Mouse (Mus musculus) kidney, adult 9 months (tissue): ENCODE data around the gene Tcf21.

ENCODE experiments used
- DNase-seq: peaks from one replicate; pipeline ENCODE4 v3.0.0; 2022

Tcf21 gene

DNA sequence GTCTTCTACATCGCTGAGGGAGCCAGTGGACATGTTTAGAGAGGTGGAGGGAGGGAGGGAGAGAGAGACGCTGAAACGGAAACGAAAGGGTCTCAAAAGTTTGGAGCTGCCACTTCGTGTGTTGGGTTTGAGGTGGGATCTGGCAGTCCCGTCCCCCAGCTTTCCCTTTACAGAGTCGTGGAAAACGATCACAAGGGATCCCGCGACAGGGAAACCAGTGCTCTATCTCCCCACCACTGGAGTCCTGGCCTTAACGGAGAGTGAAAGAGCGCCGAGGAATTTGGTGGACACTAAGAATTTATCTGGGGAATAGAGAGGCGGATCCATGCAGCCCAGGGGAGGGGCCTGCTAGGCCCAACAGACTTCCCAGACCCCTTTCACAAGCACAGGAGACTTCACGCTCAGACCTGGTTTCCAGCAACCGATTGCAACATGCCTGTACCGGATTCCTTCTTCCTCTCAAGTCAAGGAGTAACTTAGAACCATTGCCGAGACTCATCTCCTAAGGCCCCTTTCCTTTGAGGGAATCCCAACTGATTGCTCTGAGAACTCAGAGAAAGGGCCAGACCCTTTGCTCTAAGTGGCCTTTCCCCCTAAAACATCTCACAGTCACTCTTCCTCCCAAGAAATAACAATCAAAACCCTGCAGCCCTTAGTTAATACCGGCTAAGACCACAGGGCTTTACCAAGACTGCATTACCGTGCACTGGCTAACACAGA lies at the start of gene Tcf21:
TSS of gene Tcf21 (minus strand) at position 304 of the 720 bp plus-strand sequence.
- DNase-seq: peak; percentile 44

DNA sequence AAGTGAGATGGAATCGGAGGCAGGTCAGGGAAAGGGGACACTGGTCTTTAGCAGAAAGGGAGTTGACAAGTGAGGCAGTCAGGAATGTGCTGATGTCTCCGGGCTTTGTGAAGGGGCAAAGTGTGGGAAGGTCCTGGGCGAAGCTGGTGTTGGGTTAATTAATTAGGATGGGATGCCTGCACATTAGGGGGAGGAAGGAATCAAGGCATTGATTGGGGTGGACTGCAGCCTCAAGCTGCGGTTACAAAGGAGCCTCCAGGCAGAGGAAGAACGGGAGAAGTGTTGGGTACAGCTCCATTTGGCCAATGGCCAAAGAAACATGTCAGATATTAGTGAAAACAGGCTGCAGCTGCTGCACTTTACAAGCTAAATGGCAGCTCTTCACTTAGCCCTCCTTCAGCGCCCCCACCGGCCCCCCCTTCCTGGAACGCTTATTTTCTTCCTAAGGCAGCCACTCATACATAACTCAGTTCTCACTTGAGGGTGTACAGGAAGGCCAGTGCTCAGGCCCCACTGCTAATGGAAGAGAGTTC lies 48.5 kb upstream of the Tcf21 start:
- DNase-seq: peak; percentile 23

DNA sequence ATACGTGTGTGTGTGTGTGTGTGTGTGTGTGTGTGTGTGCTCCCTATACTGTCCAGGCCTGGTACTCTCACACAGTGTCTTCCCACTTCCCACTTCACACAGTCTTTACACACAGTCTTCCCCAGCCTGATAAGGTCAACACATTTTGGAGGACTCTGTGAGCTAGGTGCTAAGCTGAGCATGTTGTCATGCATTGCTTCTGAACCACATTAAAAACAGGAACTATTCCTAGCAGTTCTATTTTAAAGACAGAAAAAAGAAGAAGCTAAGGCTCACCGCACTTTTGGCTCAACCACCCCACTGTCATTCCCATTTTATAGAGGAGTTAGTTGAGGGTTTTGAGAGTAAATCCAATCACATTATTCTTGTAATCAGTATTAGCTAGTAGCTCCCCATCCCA lies 47.2 kb upstream of the Tcf21 start:
- DNase-seq: no peak

DNA sequence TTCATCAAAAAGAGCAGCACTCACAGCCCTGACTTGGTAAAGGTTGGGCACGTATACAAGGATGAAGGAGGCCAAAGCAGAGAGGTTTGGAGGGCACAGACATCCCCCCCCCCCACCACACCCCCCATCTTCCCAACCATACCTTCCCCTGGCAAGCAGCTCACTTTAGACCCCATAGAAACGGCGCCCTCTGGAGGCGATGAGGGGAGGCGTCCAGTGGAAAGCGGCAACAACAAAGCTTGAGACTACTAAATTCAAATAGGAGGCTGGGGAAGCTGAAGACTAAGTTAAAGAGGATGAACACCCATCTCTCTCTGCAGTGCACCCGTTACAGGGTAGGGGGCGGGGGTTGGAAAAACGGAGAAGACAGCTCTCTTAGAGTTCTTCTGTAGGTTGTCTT lies 38.1 kb upstream of the Tcf21 start:
- DNase-seq: no peak

DNA sequence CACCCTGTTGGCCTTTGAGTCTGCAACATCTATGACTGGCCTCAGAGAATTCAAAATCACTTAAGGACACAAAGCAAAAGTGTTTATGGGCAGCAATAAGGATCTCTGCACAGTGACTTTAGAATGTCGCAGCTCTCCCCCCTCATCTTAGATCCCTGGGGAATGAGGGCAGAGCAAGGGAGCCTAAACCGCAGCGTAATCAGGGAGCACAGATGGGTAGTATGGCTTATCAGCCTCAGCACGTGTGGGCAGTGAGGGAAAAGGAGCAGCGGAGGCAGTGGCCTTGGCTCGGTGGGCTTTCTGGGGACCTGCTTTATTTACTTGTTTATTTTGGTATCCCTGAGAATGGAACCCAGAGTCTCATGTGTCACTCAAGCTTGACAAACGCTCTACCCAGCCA lies 34.4 kb upstream of the Tcf21 start:
- no peak for DNase-seq

DNA sequence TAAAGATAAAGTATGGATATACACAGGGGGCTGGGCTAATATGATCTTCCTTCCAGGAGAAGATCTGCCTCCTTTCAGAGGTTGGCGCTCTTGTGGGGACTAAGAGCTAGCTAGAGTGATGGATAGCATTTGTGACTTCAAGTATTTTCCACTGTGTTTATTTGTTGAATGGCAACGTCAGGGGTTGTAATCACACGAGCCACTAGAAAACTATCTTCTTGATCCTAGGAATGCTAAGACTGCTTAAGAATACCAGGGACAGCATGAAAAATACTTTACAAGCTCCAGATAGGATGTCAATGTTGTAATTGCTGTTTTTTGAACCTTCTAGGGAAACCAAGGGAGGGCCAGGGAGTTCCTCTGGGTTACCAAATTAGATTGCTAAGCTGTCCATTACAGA lies 25.4 kb upstream of the Tcf21 start:
- no peak for DNase-seq

DNA sequence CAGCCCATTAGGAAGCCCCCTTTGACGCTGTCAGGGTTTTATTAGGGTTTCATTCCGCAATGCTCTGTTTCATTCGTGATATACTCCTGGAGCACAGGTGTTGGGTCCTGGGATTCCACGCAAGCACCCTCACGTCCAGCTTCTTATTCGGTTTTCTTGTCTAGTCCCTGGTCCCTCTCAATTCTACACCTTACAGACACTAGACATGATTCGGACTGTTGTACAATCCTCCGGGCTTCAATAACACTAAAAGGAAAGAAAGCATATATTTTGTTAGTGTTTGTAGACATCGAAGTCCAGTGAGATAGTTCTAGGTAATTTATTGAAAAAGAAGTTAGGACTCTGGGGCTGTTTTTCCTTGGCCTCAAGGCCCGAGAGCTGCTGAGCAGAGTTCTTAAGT lies 24.8 kb upstream of the Tcf21 start:
- DNase-seq: no peak

DNA sequence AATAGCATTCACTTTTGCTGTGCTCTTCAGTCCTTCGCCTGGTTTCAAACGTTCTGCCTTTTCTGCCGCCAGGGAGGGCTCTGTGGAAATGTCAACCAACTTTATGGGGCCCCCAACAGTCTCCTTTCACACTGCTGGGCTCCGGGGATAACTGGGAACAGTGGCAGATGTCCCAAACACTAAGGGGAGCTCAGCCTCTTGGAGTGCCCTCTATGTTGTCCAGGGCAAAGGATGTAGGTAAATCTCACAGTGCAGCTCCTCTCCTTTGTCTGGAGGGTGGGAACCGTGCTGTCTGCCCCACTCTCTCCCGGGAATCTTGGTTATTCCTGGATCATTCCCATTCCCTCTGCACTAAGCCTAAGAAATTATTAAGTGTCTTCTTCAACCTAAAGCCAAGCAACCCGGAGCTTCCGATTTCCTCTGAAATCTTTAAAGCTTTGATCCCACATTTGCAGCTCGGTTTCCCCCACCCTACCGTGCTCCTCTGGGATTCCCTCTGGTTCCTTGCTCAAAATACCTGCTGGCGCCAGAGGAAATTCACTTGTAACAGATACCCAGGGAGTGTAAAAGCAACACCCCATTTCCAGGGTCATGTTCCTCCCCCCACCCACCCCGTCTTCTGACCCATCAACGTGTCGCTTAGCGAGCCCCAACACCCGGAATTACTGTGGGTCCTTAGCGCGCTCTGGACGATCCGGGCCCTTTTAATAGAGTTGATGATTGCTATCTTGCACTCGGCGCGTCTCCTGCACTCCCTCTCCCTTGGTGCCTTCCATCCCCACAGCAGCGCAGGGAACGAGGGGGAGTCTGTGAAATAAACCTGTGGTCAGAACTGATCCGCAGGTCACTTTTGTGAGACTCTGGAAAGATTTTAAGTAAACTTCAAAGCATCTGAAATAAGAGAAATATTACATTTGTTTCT lies 23.7 kb upstream of the Tcf21 start:
- DNase-seq: no peak

DNA sequence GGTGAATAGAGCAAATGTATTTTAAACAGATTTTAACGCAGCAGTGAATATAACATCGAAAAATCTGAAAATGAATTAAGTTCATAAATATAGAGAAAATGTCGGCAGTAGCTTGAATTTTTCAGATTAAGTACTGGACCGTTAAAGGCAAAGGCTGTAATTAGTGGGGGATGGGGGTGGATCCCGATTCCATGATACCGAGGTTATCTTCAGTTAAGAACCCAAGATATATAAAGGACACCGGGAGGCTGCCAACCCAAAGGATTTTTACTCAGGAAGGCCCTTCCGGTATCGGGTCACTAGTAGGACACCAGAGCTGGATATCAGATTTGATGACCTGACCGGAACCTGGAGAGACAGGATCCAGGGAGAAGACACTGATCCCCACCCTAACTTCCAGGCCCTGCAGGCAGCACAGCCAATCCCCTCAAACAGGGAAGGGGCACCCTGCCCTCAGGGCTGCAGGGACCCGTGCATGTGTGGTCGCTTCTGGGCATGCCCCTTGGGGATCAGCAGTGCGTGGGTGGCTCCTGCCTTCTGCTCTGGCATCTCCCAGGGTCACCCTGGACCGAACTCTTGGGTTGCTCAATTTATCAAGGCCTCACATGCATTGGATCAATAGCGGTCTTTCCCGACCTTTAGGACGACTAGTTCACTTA lies 22.9 kb upstream of the Tcf21 start:
- no peak for DNase-seq

DNA sequence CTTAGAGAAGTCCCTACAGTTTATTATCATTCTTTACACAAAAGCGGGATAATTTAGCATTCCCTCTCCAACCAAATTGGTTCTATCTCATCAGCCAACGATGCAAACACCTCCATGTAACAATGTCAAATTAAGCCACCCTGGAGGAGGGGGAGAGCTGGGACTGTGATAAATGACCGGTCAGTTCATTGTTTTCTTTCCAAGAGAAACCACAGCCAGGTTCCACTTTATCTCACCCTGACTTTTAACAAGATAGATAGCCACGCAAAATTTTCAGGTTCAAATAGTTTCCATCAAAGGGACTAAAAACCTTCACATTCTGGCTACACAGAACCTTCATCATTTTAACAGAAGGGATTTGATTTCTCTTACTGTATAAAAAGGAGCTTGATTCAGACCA lies 22.1 kb upstream of the Tcf21 start:
- no peak for DNase-seq

DNA sequence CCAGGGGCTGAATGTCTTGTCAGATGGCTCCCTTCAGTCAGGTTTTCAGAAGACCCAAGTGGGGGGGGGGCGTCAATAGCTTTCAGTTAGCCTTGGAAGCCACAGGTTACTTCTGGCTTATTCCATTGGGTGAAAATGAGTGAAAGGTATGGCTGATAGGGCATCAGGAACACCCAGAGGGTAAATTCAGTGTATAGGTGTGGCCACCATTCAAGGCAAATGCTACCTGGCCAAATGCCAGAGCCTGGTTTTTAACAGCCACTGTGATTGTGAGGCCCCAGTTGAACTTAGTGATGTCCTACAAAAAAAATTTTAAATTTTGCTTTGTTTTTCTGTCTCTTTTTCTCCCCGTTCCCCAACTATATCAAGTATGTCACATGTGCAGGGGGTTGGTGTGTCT lies 6.3 kb upstream of the Tcf21 start:
- DNase-seq: no peak

DNA sequence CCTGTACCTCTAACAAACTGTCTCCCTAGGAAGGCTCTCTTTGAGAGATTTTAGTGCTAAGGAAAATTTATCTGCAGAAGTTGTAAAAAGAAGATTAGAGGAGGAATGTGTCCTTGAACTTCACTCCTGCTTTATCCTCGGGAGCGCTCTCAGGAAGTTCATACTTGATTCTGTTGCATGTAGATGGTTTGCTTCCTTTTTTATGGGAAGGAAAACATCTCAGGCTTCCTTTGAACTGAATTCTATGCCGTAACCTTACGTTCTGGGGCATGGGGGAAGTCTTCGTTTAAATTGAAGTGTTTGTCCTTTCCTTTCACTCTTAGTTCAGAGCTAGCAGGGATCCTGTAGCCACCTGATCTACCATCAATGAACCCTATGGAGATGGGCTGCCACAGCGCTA lies 2.9 kb upstream of the Tcf21 start:
- no peak for DNase-seq

DNA sequence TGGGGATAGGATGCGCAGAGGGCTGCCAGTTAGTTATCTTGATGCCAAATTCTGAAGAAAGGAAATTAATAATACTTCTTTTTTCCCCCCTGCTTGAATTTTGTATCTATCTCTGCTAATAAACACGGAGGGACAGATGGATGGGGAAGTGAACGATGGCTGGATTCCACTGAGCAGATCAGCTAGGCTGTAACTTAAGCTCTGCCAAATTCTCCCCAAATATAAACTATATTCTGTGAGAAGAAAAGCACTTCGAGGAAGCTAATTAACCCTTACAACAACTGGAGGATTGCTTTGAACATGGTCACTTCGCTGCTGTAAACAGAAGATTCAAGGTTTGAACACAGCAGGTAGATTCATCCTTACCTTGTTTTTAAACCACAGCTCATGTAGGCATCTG lies 2.5 kb upstream of the Tcf21 start:
- no peak for DNase-seq

DNA sequence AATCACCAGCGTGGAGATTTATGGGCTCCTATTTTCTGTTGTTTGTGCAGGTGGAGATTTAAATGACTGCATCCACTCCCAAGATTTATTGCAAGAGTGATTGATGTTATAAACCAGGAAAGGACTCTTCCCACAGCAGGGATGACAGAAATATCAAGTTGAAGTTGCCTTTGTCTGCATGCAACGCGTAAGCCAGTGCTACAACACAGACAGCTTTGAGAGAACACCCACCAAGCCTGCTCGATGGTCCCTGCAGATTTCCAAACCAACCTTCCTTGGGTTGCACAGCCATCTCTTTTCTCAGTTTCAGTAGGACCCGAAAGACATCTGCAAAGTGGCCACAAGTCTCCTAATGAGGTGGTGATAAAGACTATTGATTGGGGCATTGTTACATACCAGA lies 1.7 kb upstream of the Tcf21 start:
- DNase-seq: no peak

DNA sequence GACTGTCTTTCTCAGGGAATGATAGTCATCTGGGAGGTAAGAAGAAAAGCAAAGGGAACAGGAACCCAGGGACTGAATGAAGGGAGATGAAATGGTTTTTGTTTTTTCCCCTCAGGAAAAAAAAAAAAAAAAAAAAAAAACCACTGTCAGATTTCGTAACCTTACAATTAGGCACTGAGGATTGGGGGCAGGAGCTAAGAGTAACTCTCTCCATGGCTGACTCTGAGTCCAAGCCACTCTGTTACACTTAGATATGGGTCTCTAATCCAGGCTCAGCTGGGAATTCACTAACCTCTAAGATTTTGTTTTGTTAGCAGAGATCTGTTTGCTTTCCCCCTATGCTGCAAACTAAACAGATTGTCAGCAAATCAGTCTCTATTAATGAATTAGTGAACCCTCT lies 1.3 kb upstream of the Tcf21 start:
- no peak for DNase-seq

DNA sequence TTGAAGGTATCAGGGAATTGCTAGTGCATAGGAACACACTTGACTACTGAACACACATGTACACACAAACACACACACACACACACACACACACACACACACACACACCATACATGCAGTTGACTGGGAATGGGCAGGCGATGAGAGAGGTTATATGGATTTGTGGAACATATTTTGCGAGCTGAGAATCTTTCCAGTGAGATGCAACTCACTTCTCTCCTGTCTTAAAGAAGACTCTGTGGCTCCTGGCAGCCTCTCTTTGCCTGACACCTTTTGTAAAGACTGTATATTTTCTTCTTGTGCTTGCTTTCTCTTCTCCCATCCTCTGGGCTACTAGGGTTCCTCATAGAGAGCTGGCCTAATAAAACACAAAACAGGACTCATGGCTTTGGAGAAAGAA lies 867 bp upstream of the Tcf21 start:
- no peak for DNase-seq

DNA sequence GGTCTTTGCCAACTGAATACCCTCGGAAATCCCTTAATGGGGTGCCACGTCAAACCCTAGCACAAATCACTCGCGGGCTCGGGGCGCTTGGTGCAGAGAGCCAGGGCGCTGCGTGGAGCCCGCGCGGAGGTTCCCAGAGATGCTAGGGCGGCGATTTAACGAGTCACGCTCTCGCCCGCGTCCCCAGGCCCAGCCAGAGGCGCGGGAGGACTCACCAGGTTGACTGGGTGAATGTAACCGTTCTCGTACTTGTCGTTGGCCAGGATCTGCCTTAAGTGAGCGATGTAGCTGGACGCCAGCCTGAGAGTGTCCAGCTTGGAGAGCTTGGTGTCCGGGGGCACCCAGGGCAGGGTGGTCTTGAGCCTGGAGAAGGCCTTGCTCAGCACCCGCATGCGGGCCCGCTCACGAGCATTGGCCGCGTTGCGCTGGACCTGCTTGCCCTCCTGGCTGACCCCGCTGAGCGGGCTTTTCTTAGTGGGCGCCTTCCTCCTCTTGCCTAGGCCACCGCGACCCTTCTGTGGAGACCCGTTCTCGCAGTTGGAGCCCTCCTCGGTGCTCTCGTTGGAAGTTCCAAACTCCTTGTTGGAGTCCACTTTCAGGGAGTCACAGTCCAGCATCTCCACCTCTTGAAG lies 619 bp downstream of the Tcf21 start:
- no peak for DNase-seq

DNA sequence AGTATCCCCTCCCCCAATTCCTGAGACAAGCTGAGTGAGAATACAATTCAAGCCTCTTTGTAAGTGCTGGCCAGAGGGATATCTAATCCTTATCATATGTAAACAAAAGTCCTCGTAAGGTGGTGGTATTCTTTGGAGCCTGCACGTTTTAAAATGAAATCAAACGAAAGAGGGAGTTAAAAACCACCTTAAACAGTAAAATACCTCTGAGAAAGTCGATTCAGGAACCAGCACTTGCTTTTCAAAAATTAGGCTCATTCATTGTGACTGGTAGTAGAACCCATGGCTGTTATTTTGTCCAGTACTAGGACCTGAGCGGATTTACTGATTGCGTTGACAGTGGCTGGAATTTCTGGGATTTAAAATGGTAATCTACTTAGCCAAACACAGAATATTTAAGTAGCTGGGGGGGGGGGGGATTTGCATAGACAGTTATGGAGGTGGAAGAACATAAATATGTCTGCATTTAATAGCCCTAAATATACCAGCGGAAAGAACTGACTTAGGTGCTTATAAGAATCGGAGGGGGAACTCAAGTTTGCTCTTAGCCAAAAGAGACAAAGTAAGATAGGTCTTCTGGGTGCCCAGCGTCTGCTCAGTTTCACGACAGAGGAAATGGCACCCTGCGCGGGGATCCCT lies 1.3 kb downstream of the Tcf21 start:
- DNase-seq: no peak

DNA sequence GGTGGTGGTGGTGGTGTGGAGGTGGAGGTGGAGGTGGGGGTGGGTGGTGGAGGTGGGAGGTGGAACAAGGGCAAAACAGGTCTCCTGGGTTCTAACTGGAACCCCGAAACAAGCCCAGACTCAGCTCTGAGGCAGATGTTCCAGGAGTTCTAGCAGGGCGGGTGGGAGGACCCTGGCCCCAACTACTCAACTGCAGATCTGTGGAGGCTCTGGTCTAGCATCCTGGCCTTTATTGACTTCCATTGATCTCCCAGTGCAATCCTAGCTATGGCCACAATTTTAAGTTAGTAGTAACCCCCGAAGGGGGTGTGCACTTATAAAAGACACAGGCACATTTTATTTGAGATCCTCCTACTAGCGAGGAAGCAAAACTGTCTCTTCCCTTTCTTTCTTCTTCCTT lies 2.0 kb downstream of the Tcf21 start:
- DNase-seq: no peak

DNA sequence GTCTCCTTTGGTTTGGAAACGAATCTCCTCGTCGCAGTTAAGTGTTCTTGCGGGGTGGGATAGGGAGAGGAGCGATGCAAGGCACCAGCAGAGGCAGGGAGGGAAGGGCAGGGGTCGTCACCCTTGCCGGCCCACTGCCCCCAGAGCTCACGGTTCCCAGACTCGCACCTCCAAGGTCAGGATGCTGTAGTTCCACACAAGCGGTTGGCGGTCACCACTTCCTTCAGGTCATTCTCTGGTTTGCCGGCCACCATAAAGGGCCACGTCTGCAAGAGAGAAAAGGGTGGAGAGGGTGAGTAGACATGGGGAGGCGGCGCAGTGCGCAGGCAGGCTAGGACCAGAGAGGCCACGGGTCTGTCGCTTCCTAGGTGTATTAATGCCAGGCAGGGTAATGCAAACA lies 2.4 kb downstream of the Tcf21 start:
- no peak for DNase-seq

DNA sequence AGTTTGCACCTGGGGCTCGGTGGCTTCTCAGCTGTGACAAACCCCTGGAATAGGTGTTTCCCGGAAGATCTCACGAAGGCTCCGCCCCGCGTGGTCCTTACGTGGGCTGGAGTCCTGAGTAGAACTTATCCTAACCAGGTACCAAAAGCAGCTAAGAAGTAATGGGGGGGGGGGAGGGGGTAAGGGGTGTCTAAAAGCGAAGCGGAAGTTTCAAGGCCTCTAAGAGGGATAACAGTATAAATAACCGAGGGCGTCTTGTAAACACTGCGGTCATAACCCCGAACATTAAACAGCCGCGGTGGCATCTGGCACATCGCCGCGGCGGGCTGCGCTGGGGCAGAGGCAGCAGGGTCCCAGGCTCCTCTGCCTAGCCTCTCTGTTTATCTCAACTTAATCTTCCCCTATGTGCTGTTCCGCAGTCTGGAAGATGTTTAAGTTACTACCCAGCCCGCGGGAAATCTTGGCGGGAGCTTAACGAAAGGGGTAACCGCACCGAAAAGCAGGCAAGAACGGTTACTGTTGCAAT lies 3.7 kb downstream of the Tcf21 start:
- no peak for DNase-seq
